Mouse (Mus musculus): Measurements from ENCODE around the gene Fcer1g.

- TF ChIP-seq CTCF (IDR thresholded peaks at IDR 0.05) (no peak; the same call in 1 of the 2 replicates), POLR2A (IDR thresholded peaks at IDR 0.05; ENCODE audit: insufficient read depth, low read depth, low read length) (no peak)
These were observed 13.3 kb downstream of the Fcer1g start for GRCm38 (mm10) chr1:171220871-171221270.

Data from heart, adult 2 months (tissue).